Mouse (Mus musculus) heart, embryonic 15.5 days (tissue): ENCODE measurements at regions not wholly inside any gene's neighbourhood (a gene's known extent, or its start where the extent isn't known, plus 50 kb on each side); places are given as distances from the start of the nearest gene placed in this dataset.

Experiments
- ATAC-seq: fragments of 200-750 bp; cut with Nextera tagmentation; replicated peaks from 2 replicates; pipeline ENCODE4 v1.8.0; 2017; ENCODE audit warnings: low read depth, moderate TSS enrichment; ENCODE audit not compliant: insufficient number of reproducible peaks, insufficient read depth, low FRiP score
- H3K27ac ChIP-seq: fragments of 300-500 bp; sonication (generic); 2 replicates; pipeline ENCODE4 v1.5.1; 2015; ENCODE audit warnings: mild to moderate bottlenecking, inconsistent platforms
- H3K27me3 ChIP-seq: fragments of 300-500 bp; sonication (generic); 2 replicates; pipeline ENCODE4 v1.6.1; 2015; ENCODE audit warnings: inconsistent platforms
- H3K36me3 ChIP-seq: fragments of 300-500 bp; sonication (generic); 2 replicates; pipeline ENCODE4 v1.6.1; 2015; ENCODE audit warnings: mild to moderate bottlenecking, inconsistent platforms
- H3K4me1 ChIP-seq: fragments of 300-500 bp; sonication (generic); replicated peaks from 2 replicates; pipeline ENCODE4 v1.6.1; 2015; ENCODE audit warnings: inconsistent platforms
- H3K4me2 ChIP-seq: fragments of 300-500 bp; sonication (generic); 2 replicates; pipeline ENCODE4 v1.6.1; 2015; ENCODE audit warnings: inconsistent platforms, mild to moderate bottlenecking, moderate library complexity
- H3K4me3 ChIP-seq: fragments of 300-500 bp; sonication (generic); 2 replicates; pipeline ENCODE4 v1.5.1; 2015; ENCODE audit warnings: mild to moderate bottlenecking, inconsistent platforms
- H3K9ac ChIP-seq: fragments of 300-500 bp; sonication (generic); 2 replicates; pipeline ENCODE4 v1.6.1; 2015; ENCODE audit warnings: mild to moderate bottlenecking, inconsistent platforms
- H3K9me3 ChIP-seq: fragments of 300-500 bp; sonication (generic); replicated peaks from 2 replicates; pipeline ENCODE4 v1.6.1; 2016; ENCODE audit warnings: inconsistent platforms
- WGBS: fragments of 180-500 bp; shearing (Covaris S2); methylation state at CpG from one replicate; pipeline ENCODE4 v1.1.7; 2015; ENCODE audit warnings: mixed read lengths; 5-methylcytosine and 5-hydroxymethylcytosine counted together

GRCm38 (mm10) chr4:114665684-114666083 lies 155.8 kb upstream of the Gm12830 start:
- Histone ChIP-seq H3K27ac (no peak overlapping the region), H3K9me3 (no peaks in the 10 kb centered on the region), H3K36me3 (no peaks in the 10 kb centered on the region), H3K4me1 (peaks cover 15% of the 10 kb centered on the region), H3K4me3 (peak overlapping the region; percentile 35), H3K4me2 (peak overlapping the region; percentile 59), H3K9ac (no peak overlapping the region), H3K27me3 (peaks cover 67% of the 10 kb centered on the region)
- WGBS, result 4% methylated on average over 14 of the region's 14 CpGs
- peak; percentile 56; the same call in 1 of the 2 replicates for ATAC-seq

GRCm38 (mm10) chr4:114666238-114666978 lies 155.1 kb upstream of the Gm12830 start:
- Histone ChIP-seq H3K27me3 (peaks cover 70% of the 10 kb centered on the region), H3K4me3 (peak overlapping the region; percentile 35)
- WGBS, result 7% methylated on average over 41 of the region's 41 CpGs

GRCm38 (mm10) chr4:114666979-114667328 lies 154.6 kb upstream of the Gm12830 start:
- ATAC-seq, result 0 out of 2 replicates have a peak, but pooled peaks have one; percentile 7
- H3K4me3 ChIP-seq, result peak overlapping the region; percentile 35
- no peaks in the 10 kb centered on the region for H3K36me3 ChIP-seq
- no peaks in the 10 kb centered on the region for H3K9me3 ChIP-seq
- peaks cover 15% of the 10 kb centered on the region for H3K4me1 ChIP-seq
- H3K4me2 ChIP-seq, result peak overlapping the region; percentile 59
- H3K9ac ChIP-seq, result peak overlapping the region; percentile 28; the same call in 1 of the 2 replicates
- H3K27ac ChIP-seq, result no peak overlapping the region
- peaks cover 70% of the 10 kb centered on the region for H3K27me3 ChIP-seq
- WGBS, result 12% methylated on average over 12 of the region's 13 CpGs

More at GRCm38 (mm10) chr4:114666238-114666978, 155.1 kb upstream of the Gm12830 start:
- ATAC-seq, result no peak
- no peaks in the 10 kb centered on the region for H3K36me3 ChIP-seq
- no peaks in the 10 kb centered on the region for H3K9me3 ChIP-seq
- peak overlapping the region; percentile 59 for H3K4me2 ChIP-seq
- H3K9ac ChIP-seq, result peak overlapping the region; percentile 28; the same call in 1 of the 2 replicates
- peaks cover 15% of the 10 kb centered on the region for H3K4me1 ChIP-seq
- no peak overlapping the region for H3K27ac ChIP-seq

GRCm38 (mm10) chr4:114672096-114672720 lies 149.3 kb upstream of the Gm12830 start:
- H3K4me1 ChIP-seq, result no peaks in the 10 kb centered on the region
- no peak overlapping the region for H3K4me2 ChIP-seq
- WGBS, result 64% methylated on average over 5 of the region's 5 CpGs
- no peaks in the 10 kb centered on the region for H3K36me3 ChIP-seq
- no peaks in the 10 kb centered on the region for H3K9me3 ChIP-seq
- no peak overlapping the region for H3K4me3 ChIP-seq
- no peak for ATAC-seq
- H3K27me3 ChIP-seq, result peaks cover 37% of the 10 kb centered on the region
- no peak overlapping the region for H3K27ac ChIP-seq
- no peak overlapping the region for H3K9ac ChIP-seq

- no peaks in the 10 kb centered on the region for H3K36me3 ChIP-seq
- no peaks in the 10 kb centered on the region for H3K4me1 ChIP-seq
- no peak overlapping the region for H3K27ac ChIP-seq
- no peak overlapping the region for H3K4me3 ChIP-seq
- 71% methylated on average over 13 of the region's 13 CpGs for WGBS
- H3K27me3 ChIP-seq, result peaks cover 13% of the 10 kb centered on the region
- H3K9ac ChIP-seq, result no peak overlapping the region
- no peak for ATAC-seq
- H3K4me2 ChIP-seq, result no peak overlapping the region
- no peaks in the 10 kb centered on the region for H3K9me3 ChIP-seq
Observed at GRCm38 (mm10) chr4:114676908-114677898, 144.3 kb upstream of the Gm12830 start.

- no peak for ATAC-seq
Observed at GRCm38 (mm10) chr4:114678053-114678941, 143.2 kb upstream of the Gm12830 start.

GRCm38 (mm10) chr4:114680360-114680759 lies 141.2 kb upstream of the Gm12830 start:
- Histone ChIP-seq H3K36me3 (no peaks in the 10 kb centered on the region), H3K27ac (no peak overlapping the region), H3K9ac (no peak overlapping the region), H3K4me1 (no peaks in the 10 kb centered on the region), H3K9me3 (no peaks in the 10 kb centered on the region), H3K27me3 (peaks cover 27% of the 10 kb centered on the region), H3K4me3 (no peak overlapping the region), H3K4me2 (no peak overlapping the region)
- ATAC-seq, result no peak
- 19% methylated on average over 6 of the region's 6 CpGs for WGBS

More at GRCm38 (mm10) chr4:114678053-114678941, 143.2 kb upstream of the Gm12830 start:
- H3K9me3 ChIP-seq, result no peaks in the 10 kb centered on the region
- H3K27ac ChIP-seq, result no peak overlapping the region
- H3K4me1 ChIP-seq, result no peaks in the 10 kb centered on the region
- H3K27me3 ChIP-seq, result peaks cover 13% of the 10 kb centered on the region
- no peak overlapping the region for H3K9ac ChIP-seq
- no peaks in the 10 kb centered on the region for H3K36me3 ChIP-seq
- 76% methylated on average over 8 of the region's 8 CpGs for WGBS
- H3K4me2 ChIP-seq, result no peak overlapping the region
- H3K4me3 ChIP-seq, result no peak overlapping the region

GRCm38 (mm10) chr4:114682955-114683354 lies 138.6 kb upstream of the Gm12830 start:
- Histone ChIP-seq H3K9me3 (no peaks in the 10 kb centered on the region), H3K4me3 (no peak overlapping the region), H3K4me1 (0 out of 2 replicates have a peak, but pooled peaks cover 2% of the 10 kb centered on the region), H3K27ac (no peak overlapping the region), H3K9ac (no peak overlapping the region), H3K4me2 (no peak overlapping the region), H3K27me3 (peaks cover 40% of the 10 kb centered on the region), H3K36me3 (no peaks in the 10 kb centered on the region)
- 53% methylated on average over 7 of the region's 7 CpGs for WGBS
- ATAC-seq, result no peak

GRCm38 (mm10) chr4:114683696-114684095 lies 137.8 kb upstream of the Gm12830 start:
- Histone ChIP-seq H3K4me3 (no peak overlapping the region), H3K4me1 (peaks cover 7% of the 10 kb centered on the region; the same call in 1 of the 2 replicates), H3K4me2 (no peak overlapping the region), H3K27ac (no peak overlapping the region), H3K36me3 (no peaks in the 10 kb centered on the region), H3K9me3 (no peaks in the 10 kb centered on the region), H3K27me3 (peaks cover 40% of the 10 kb centered on the region), H3K9ac (no peak overlapping the region)
- no peak for ATAC-seq
- 69% methylated on average over 5 of the region's 5 CpGs for WGBS

GRCm38 (mm10) chr4:114684844-114685382 lies 136.6 kb upstream of the Gm12830 start:
- Histone ChIP-seq H3K27me3 (peaks cover 36% of the 10 kb centered on the region), H3K4me1 (peaks cover 8% of the 10 kb centered on the region; the same call in 1 of the 2 replicates), H3K27ac (no peak overlapping the region), H3K4me3 (no peak overlapping the region), H3K4me2 (no peak overlapping the region), H3K9ac (no peak overlapping the region), H3K36me3 (no peaks in the 10 kb centered on the region), H3K9me3 (no peaks in the 10 kb centered on the region)
- ATAC-seq, result no peak
- 67% methylated on average over 7 of the region's 7 CpGs for WGBS
